Mouse (Mus musculus): Measurements from ENCODE around the gene Mpped2. TPM values are rescaled to one million over a fixed set of nuclear protein-coding genes. Genes with fewer than 3 reads are reported as not detected.

The Mpped2 gene
- polyA plus RNA-seq, 1 experiment from 2014 or later, result 33.9 TPM

DNA sequence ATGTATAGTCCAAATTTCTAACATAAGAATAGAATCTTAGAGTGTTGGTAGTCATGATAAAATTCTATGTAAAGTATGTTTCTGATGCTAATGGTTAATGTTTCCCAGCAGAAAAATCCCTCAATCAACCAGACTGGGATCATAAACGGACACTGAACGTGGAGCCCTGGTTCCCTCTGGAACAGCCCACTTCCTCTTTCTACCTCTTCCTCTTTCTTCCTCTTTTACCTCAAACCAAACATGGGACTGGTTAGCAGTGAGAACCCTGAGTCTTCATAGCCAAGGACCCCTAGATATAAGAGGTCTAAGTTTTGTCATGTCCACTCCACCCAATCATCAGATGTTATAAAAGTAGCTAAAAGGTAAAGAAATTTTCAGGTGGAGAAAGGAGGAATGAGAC is 132.4 kb downstream of the Mpped2 start:
- H3K9ac ChIP-seq (ENCODE audit: low read length), result no peak overlapping the region
- H3K4me3 ChIP-seq (ENCODE audit: low read length), result no peak overlapping the region
- no peak overlapping the region for H3K4me2 ChIP-seq (ENCODE audit: low read depth, low read length)
- H3K27ac ChIP-seq (ENCODE audit: low read length), result no peak overlapping the region
- H3K27me3 ChIP-seq (ENCODE audit: control insufficient read depth, insufficient read depth, low read length), result no peaks in the 10 kb centered on the region; the same call in none of the 2 replicates
- ATAC-seq (replicated peaks; ENCODE audit: extremely low read depth, insufficient read depth, low FRiP score), result no peak
- H3K4me1 ChIP-seq (ENCODE audit: control insufficient read depth, insufficient read depth, low read length), result peaks cover 15% of the 10 kb centered on the region
- 72% methylated on average over 2 of the region's 2 CpGs for WGBS
- no peaks in the 10 kb centered on the region for H3K36me3 ChIP-seq (ENCODE audit: control insufficient read depth, insufficient read depth)
- H3K9me3 ChIP-seq (replicated peaks; ENCODE audit: control insufficient read depth, low read length), result no peaks in the 10 kb centered on the region

GRCm38 (mm10) chr2:106826023-106826422 is 133.0 kb downstream of the Mpped2 start:
- H3K9me3 ChIP-seq (replicated peaks; ENCODE audit: control insufficient read depth, low read length), result no peaks in the 10 kb centered on the region
- no peaks in the 10 kb centered on the region for H3K36me3 ChIP-seq (ENCODE audit: control insufficient read depth, insufficient read depth)
- H3K27ac ChIP-seq (ENCODE audit: low read length), result no peak overlapping the region
- H3K4me1 ChIP-seq (ENCODE audit: control insufficient read depth, insufficient read depth, low read length), result peaks cover 15% of the 10 kb centered on the region
- H3K4me2 ChIP-seq (ENCODE audit: low read depth, low read length), result no peak overlapping the region
- 85% methylated on average over 1 of the region's 1 CpGs for WGBS
- H3K4me3 ChIP-seq (ENCODE audit: low read length), result no peak overlapping the region
- ATAC-seq (replicated peaks; ENCODE audit: extremely low read depth, insufficient read depth, low FRiP score), result no peak
- no peak overlapping the region for H3K9ac ChIP-seq (ENCODE audit: low read length)
- no peaks in the 10 kb centered on the region; the same call in none of the 2 replicates for H3K27me3 ChIP-seq (ENCODE audit: control insufficient read depth, insufficient read depth, low read length)

DNA sequence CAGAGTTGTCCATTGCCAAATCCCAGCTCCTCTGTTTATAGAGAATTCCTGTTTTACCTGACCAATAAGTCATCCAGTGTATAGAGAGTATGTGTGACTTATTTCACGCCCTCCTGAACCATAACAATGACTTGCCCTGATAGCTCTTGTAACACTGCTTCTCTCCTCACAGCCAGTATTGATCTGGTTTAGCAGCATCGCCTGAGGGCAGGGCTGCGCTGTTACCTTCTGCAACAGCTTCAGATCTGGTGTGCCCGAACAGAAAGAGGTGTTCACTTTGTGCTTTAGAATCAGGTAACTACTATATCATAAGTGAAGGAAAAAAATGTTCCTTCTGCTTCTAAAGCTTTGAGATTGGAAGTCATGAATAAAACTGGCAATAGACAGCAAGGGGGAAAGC is 133.7 kb downstream of the Mpped2 start:
- no peak for ATAC-seq (replicated peaks; ENCODE audit: extremely low read depth, insufficient read depth, low FRiP score)
- Histone ChIP-seq H3K4me2 (ENCODE audit: low read depth, low read length) (no peak overlapping the region), H3K4me3 (ENCODE audit: low read length) (no peak overlapping the region), H3K27ac (ENCODE audit: low read length) (no peak overlapping the region), H3K4me1 (ENCODE audit: control insufficient read depth, insufficient read depth, low read length) (peaks cover 15% of the 10 kb centered on the region), H3K9me3 (replicated peaks; ENCODE audit: control insufficient read depth, low read length) (no peaks in the 10 kb centered on the region), H3K27me3 (ENCODE audit: control insufficient read depth, insufficient read depth, low read length) (no peaks in the 10 kb centered on the region; the same call in none of the 2 replicates), H3K9ac (ENCODE audit: low read length) (no peak overlapping the region), H3K36me3 (ENCODE audit: control insufficient read depth, insufficient read depth) (no peaks in the 10 kb centered on the region)
- WGBS, result 87% methylated on average over 4 of the region's 4 CpGs

GRCm38 (mm10) chr2:106828573-106829310 is 135.7 kb downstream of the Mpped2 start:
- WGBS, result 24% methylated on average over 12 of the region's 12 CpGs
- Histone ChIP-seq H3K36me3 (ENCODE audit: control insufficient read depth, insufficient read depth) (no peaks in the 10 kb centered on the region), H3K4me1 (ENCODE audit: control insufficient read depth, insufficient read depth, low read length) (peaks cover 15% of the 10 kb centered on the region), H3K9me3 (replicated peaks; ENCODE audit: control insufficient read depth, low read length) (no peaks in the 10 kb centered on the region), H3K4me3 (ENCODE audit: low read length) (peak overlapping the region; percentile 9; the same call in 1 of the 2 replicates), H3K4me2 (ENCODE audit: low read depth, low read length) (peak overlapping the region; percentile 53), H3K9ac (ENCODE audit: low read length) (no peak overlapping the region), H3K27me3 (ENCODE audit: control insufficient read depth, insufficient read depth, low read length) (no peaks in the 10 kb centered on the region; the same call in none of the 2 replicates), H3K27ac (ENCODE audit: low read length) (no peak overlapping the region)
- peak; percentile 65 for ATAC-seq (replicated peaks; ENCODE audit: extremely low read depth, insufficient read depth, low FRiP score)

DNA sequence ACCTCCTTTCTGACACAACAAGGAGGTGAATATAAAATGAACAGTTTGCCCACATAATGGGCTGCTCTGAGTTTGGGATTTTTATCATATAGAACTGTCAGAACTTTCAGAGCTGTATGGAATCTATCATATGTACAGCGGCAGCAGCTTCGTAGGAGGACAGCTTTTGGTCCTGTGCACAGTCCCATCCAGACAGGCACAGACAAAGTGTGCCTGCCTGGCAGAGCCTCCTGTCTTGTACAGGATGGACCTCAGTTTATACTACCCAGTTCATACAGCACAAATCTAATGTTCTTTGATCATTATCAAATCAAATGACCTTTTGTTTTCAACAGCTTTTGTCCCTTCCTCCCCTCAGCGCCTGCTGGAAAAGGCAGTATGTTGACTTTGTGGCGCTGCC is 136.4 kb downstream of the Mpped2 start:
- peaks cover 15% of the 10 kb centered on the region for H3K4me1 ChIP-seq (ENCODE audit: control insufficient read depth, insufficient read depth, low read length)
- H3K4me3 ChIP-seq (ENCODE audit: low read length), result no peak overlapping the region
- peak overlapping the region; percentile 53; the same call in 1 of the 2 replicates for H3K4me2 ChIP-seq (ENCODE audit: low read depth, low read length)
- H3K9me3 ChIP-seq (replicated peaks; ENCODE audit: control insufficient read depth, low read length), result no peaks in the 10 kb centered on the region
- H3K27ac ChIP-seq (ENCODE audit: low read length), result no peak overlapping the region
- no peak overlapping the region for H3K9ac ChIP-seq (ENCODE audit: low read length)
- 60% methylated on average over 4 of the region's 4 CpGs for WGBS
- H3K36me3 ChIP-seq (ENCODE audit: control insufficient read depth, insufficient read depth), result no peaks in the 10 kb centered on the region
- ATAC-seq (replicated peaks; ENCODE audit: extremely low read depth, insufficient read depth, low FRiP score), result no peak
- no peaks in the 10 kb centered on the region; the same call in none of the 2 replicates for H3K27me3 ChIP-seq (ENCODE audit: control insufficient read depth, insufficient read depth, low read length)

GRCm38 (mm10) chr2:106832577-106832976 is 139.5 kb downstream of the Mpped2 start:
- no peaks in the 10 kb centered on the region for H3K9me3 ChIP-seq (replicated peaks; ENCODE audit: control insufficient read depth, low read length)
- H3K4me1 ChIP-seq (ENCODE audit: control insufficient read depth, insufficient read depth, low read length), result peaks cover 15% of the 10 kb centered on the region
- no peak overlapping the region for H3K27ac ChIP-seq (ENCODE audit: low read length)
- no peak for ATAC-seq (replicated peaks; ENCODE audit: extremely low read depth, insufficient read depth, low FRiP score)
- H3K4me3 ChIP-seq (ENCODE audit: low read length), result no peak overlapping the region
- WGBS, result 78% methylated on average over 2 of the region's 2 CpGs
- H3K4me2 ChIP-seq (ENCODE audit: low read depth, low read length), result no peak overlapping the region
- no peak overlapping the region for H3K9ac ChIP-seq (ENCODE audit: low read length)
- H3K36me3 ChIP-seq (ENCODE audit: control insufficient read depth, insufficient read depth), result no peaks in the 10 kb centered on the region
- no peaks in the 10 kb centered on the region; the same call in 1 of the 2 replicates for H3K27me3 ChIP-seq (ENCODE audit: control insufficient read depth, insufficient read depth, low read length)

GRCm38 (mm10) chr2:106833212-106833611 is 140.1 kb downstream of the Mpped2 start:
- ATAC-seq (replicated peaks; ENCODE audit: extremely low read depth, insufficient read depth, low FRiP score), result no peak
- H3K4me1 ChIP-seq (ENCODE audit: control insufficient read depth, insufficient read depth, low read length), result peaks cover 14% of the 10 kb centered on the region
- WGBS, result 92% methylated on average over 5 of the region's 5 CpGs

DNA sequence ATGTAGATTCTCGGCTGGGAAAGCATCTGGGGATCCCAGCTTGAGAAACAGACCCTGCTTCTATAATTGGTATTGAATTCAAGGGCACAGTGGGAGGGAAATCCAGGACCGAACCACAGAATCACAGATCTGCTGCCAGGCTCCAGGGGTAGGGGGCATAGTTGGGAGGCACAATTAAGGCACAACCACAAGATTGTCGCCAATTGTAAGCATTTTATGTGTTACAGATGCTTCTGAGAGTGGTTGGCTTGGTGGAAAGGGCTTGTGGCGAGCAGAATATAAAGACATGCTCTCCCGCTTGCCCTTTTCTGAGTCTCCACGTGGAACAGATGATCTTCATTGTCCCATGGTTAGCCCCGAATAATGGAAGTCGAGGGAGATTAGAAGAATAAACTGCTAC is 142.3 kb downstream of the Mpped2 start:
- Histone ChIP-seq H3K4me1 (ENCODE audit: control insufficient read depth, insufficient read depth, low read length) (no peaks in the 10 kb centered on the region), H3K9ac (ENCODE audit: low read length) (no peak overlapping the region), H3K27ac (ENCODE audit: low read length) (no peak overlapping the region), H3K9me3 (replicated peaks; ENCODE audit: control insufficient read depth, low read length) (no peaks in the 10 kb centered on the region), H3K36me3 (ENCODE audit: control insufficient read depth, insufficient read depth) (no peaks in the 10 kb centered on the region), H3K27me3 (ENCODE audit: control insufficient read depth, insufficient read depth, low read length) (no peaks in the 10 kb centered on the region), H3K4me3 (ENCODE audit: low read length) (no peak overlapping the region), H3K4me2 (ENCODE audit: low read depth, low read length) (no peak overlapping the region)
- ATAC-seq (replicated peaks; ENCODE audit: extremely low read depth, insufficient read depth, low FRiP score), result no peak
- WGBS, result 82% methylated on average over 8 of the region's 8 CpGs

More at GRCm38 (mm10) chr2:106833212-106833611, 140.1 kb downstream of the Mpped2 start:
- no peaks in the 10 kb centered on the region for H3K9me3 ChIP-seq (replicated peaks; ENCODE audit: control insufficient read depth, low read length)
- H3K4me3 ChIP-seq (ENCODE audit: low read length), result no peak overlapping the region
- H3K9ac ChIP-seq (ENCODE audit: low read length), result no peak overlapping the region
- H3K4me2 ChIP-seq (ENCODE audit: low read depth, low read length), result no peak overlapping the region
- no peak overlapping the region for H3K27ac ChIP-seq (ENCODE audit: low read length)
- no peaks in the 10 kb centered on the region; the same call in 1 of the 2 replicates for H3K27me3 ChIP-seq (ENCODE audit: control insufficient read depth, insufficient read depth, low read length)
- H3K36me3 ChIP-seq (ENCODE audit: control insufficient read depth, insufficient read depth), result no peaks in the 10 kb centered on the region

GRCm38 (mm10) chr2:106837241-106837640 is 144.2 kb downstream of the Mpped2 start:
- no peak for ATAC-seq (replicated peaks; ENCODE audit: extremely low read depth, insufficient read depth, low FRiP score)
- WGBS, result 87% methylated on average over 4 of the region's 4 CpGs
- H3K4me2 ChIP-seq (ENCODE audit: low read depth, low read length), result no peak overlapping the region

More at GRCm38 (mm10) chr2:106837241-106837640, 144.2 kb downstream of the Mpped2 start:
- Histone ChIP-seq H3K9ac (ENCODE audit: low read length) (no peak overlapping the region), H3K27ac (ENCODE audit: low read length) (no peak overlapping the region), H3K4me3 (ENCODE audit: low read length) (no peak overlapping the region), H3K27me3 (ENCODE audit: control insufficient read depth, insufficient read depth, low read length) (no peaks in the 10 kb centered on the region), H3K9me3 (replicated peaks; ENCODE audit: control insufficient read depth, low read length) (no peaks in the 10 kb centered on the region), H3K4me1 (ENCODE audit: control insufficient read depth, insufficient read depth, low read length) (no peaks in the 10 kb centered on the region), H3K36me3 (ENCODE audit: control insufficient read depth, insufficient read depth) (no peaks in the 10 kb centered on the region)
